ENCODE assay signal across 10 mouse cellular contexts in genomic region chr5:114783405-114784163, GRCm38 (mm10). TPM values are rescaled to one million over a fixed set of nuclear protein-coding genes. Genes with fewer than 3 reads are reported as not detected.
A peak's percentile ranks its signal among the peaks of the same experiment; 100 is the strongest.
DNase-seq lines count a peak whose midpoint lies in the region; ATAC-seq and TF ChIP-seq lines count a peak whose summit lies in the region.
"Had no signal": no experiment of that assay in that cellular context is flagged by ENCODE, and none has a peak within 500 bp of the region (broad histone marks: within the 10 kb centered on the region; RNA-seq: fewer than 3 reads in every experiment).

No protein-coding gene starts in this region.

- peak; percentile 55 for DNase-seq in adrenal gland, adult 2 months
- DNase-seq in adrenal gland, postnatal 4 days (ENCODE audit: low spot score in 2 of 2) = no peak
- DNase-seq in liver, embryonic 14.5 days (ENCODE audit: low read depth in 3 of 3, low spot score in 3 of 3) = peak in 1 of 3 experiments; percentile 60
- DNase-seq in thymus, postnatal 0 days (ENCODE audit: low spot score) = peak; percentile 76
- no peak for DNase-seq in urinary bladder, postnatal 14 days (ENCODE audit: low spot score)
- DNase-seq: right cerebral cortex, postnatal 25 days had no signal

- no peak for ATAC-seq in megakaryocyte, adult 5-6 weeks (ENCODE audit: poor library complexity, severe bottlenecking)
- peak; percentile 11; the same call in 1 of the 2 replicates for ATAC-seq in liver, embryonic 14.5 days (ENCODE audit: insufficient read depth)
- no peak for ATAC-seq in forebrain, embryonic 12.5 days (ENCODE audit: low FRiP score)

- no peak overlapping the region for H3K27ac ChIP-seq in liver, embryonic 14.5 days
- no peak overlapping the region for H3K27ac ChIP-seq in forebrain, embryonic 12.5 days
- H3K27ac ChIP-seq: embryonic facial prominence, embryonic 13.5 days had no signal

- no peak overlapping the region for H3K9ac ChIP-seq in liver, embryonic 14.5 days (replicated peaks)
- no peak overlapping the region for H3K9ac ChIP-seq in forebrain, embryonic 12.5 days
- H3K9ac ChIP-seq: embryonic facial prominence, embryonic 13.5 days had no signal

- WGBS in liver, embryonic 14.5 days (ENCODE audit: insufficient replicate concordance) = 29% methylated on average over 12 of the region's 12 CpGs
- 85% methylated on average over 12 of the region's 12 CpGs for WGBS in forebrain, embryonic 12.5 days

- TF ChIP-seq CTCF in liver, embryonic 14.5 days (IDR thresholded peaks at IDR 0.05; ENCODE audit: low read depth) = no peak

- H3K4me1 ChIP-seq in megakaryocyte, embryonic 14.5 days = peaks cover 81% of the 10 kb centered on the region
- H3K4me1 ChIP-seq in liver, embryonic 14.5 days (replicated peaks; ENCODE audit: control insufficient read depth in 2 of 2, insufficient read depth in 2 of 2, low read length in 1 of 2) = peaks cover 28 to 46% of the 10 kb centered on the region in 2 experiments
- peaks cover 30% of the 10 kb centered on the region for H3K4me1 ChIP-seq in forebrain, embryonic 12.5 days

- H3K4me3 ChIP-seq in megakaryocyte, embryonic 14.5 days (replicated peaks) = peak overlapping the region; percentile 87
- no peak overlapping the region for H3K4me3 ChIP-seq in liver, embryonic 14.5 days (ENCODE audit: insufficient read depth in 1 of 2, low read depth in 2 of 2, low read length in 2 of 2)
- H3K4me3 ChIP-seq in forebrain, embryonic 12.5 days (replicated peaks) = no peak overlapping the region
- H3K4me3 ChIP-seq: embryonic facial prominence, embryonic 13.5 days had no signal

- no peak for TF ChIP-seq EP300 in liver, embryonic 14.5 days (IDR thresholded peaks at IDR 0.05; ENCODE audit: low read depth)

- H3K9me3 ChIP-seq in megakaryocyte, embryonic 14.5 days = no peaks in the 10 kb centered on the region
- no peaks in the 10 kb centered on the region for H3K9me3 ChIP-seq in liver, embryonic 14.5 days (ENCODE audit: control insufficient read depth, low read length)
- H3K9me3 ChIP-seq in forebrain, embryonic 12.5 days = no peaks in the 10 kb centered on the region
- H3K9me3 ChIP-seq: embryonic facial prominence, embryonic 13.5 days had no signal

- no peak overlapping the region for H3K4me2 ChIP-seq in liver, embryonic 14.5 days (ENCODE audit: low read depth)
- no peak overlapping the region for H3K4me2 ChIP-seq in forebrain, embryonic 12.5 days
- H3K4me2 ChIP-seq: embryonic facial prominence, embryonic 13.5 days had no signal

- no peaks in the 10 kb centered on the region for H3K27me3 ChIP-seq in megakaryocyte, embryonic 14.5 days (replicated peaks)
- H3K27me3 ChIP-seq in liver, embryonic 14.5 days (ENCODE audit: control insufficient read depth, insufficient read depth, low read length) = no peaks in the 10 kb centered on the region
- H3K27me3 ChIP-seq in forebrain, embryonic 12.5 days = no peaks in the 10 kb centered on the region
- H3K27me3 ChIP-seq: embryonic facial prominence, embryonic 13.5 days had no signal

- peaks cover 50% of the 10 kb centered on the region for H3K36me3 ChIP-seq in megakaryocyte, embryonic 14.5 days (replicated peaks; ENCODE audit: low read length)
- peaks cover 13% of the 10 kb centered on the region for H3K36me3 ChIP-seq in liver, embryonic 14.5 days (replicated peaks; ENCODE audit: control insufficient read depth, insufficient read depth, low read depth)
- peaks cover 21% of the 10 kb centered on the region for H3K36me3 ChIP-seq in forebrain, embryonic 12.5 days (replicated peaks)

RNA-seq across cellular contexts. Expression of gene Git2, which starts 8.3 kb away (rescaled TPM):
- total RNA-seq in adrenal gland, adult 2 months (2021) = 10 to 100 TPM; 35.5 to 40.9 TPM
- 37.7 and 40.5 TPM in 2 replicates for polyA plus RNA-seq in adrenal gland, adult 2 months (2012; rRNA removed)
- 10 to 100 TPM; 56.2 to 59.5 TPM for total RNA-seq in adrenal gland, postnatal 4 days (2021)
- 48.3 and 136 TPM in 2 replicates for polyA plus RNA-seq in megakaryocyte, embryonic 14.5 days (2012; ENCODE audit: insufficient read depth, low replicate concordance)
- 93.8 and 97.0 TPM in 2 replicates for total RNA-seq in megakaryocyte, adult 5-6 weeks (2015)
- 87.1 and 107 TPM in 2 replicates for total RNA-seq in megakaryocyte, adult 5-6 weeks (2017)
- 12.7 and 13.7 TPM in 2 replicates for polyA plus RNA-seq in liver, embryonic 14.5 days (2012; rRNA removed)
- 12.1 and 12.7 TPM in 2 replicates for polyA plus RNA-seq in liver, embryonic 14.5 days (2014; fragmentation: Nextera tagmentation; extraction: Ambion mirVana)
- 72.3 and 75.1 TPM in 2 replicates for polyA plus RNA-seq in thymus, postnatal 0 days (2015; fragmentation: Nextera tagmentation; extraction: Ambion mirVana)
- polyA plus RNA-seq in forebrain, embryonic 12.5 days (2016; fragmentation: Nextera tagmentation; extraction: Ambion mirVana) = 43.0 and 50.4 TPM in 2 replicates

RNA-seq across cellular contexts. Expression of gene Ankrd13a, which starts 9.1 kb away (rescaled TPM):
- total RNA-seq in adrenal gland, adult 2 months (2021) = 10 to 100 TPM; 78.4 to 92.4 TPM
- 51.1 and 51.8 TPM in 2 replicates for polyA plus RNA-seq in adrenal gland, adult 2 months (2012; rRNA removed)
- 100 to 1,000 TPM; 105 to 111 TPM for total RNA-seq in adrenal gland, postnatal 4 days (2021)
- polyA plus RNA-seq in megakaryocyte, embryonic 14.5 days (2012; ENCODE audit: insufficient read depth, low replicate concordance) = 99.9 and 118 TPM in 2 replicates
- 169 and 170 TPM in 2 replicates for total RNA-seq in megakaryocyte, adult 5-6 weeks (2015)
- total RNA-seq in megakaryocyte, adult 5-6 weeks (2017) = 204 and 225 TPM in 2 replicates
- polyA plus RNA-seq in liver, embryonic 14.5 days (2012; rRNA removed) = 29.9 and 38.6 TPM in 2 replicates
- polyA plus RNA-seq in liver, embryonic 14.5 days (2014; fragmentation: Nextera tagmentation; extraction: Ambion mirVana) = 46.6 and 59.1 TPM in 2 replicates
- polyA plus RNA-seq in thymus, postnatal 0 days (2015; fragmentation: Nextera tagmentation; extraction: Ambion mirVana) = 80.3 and 86.3 TPM in 2 replicates
- 60.4 and 61.1 TPM in 2 replicates for polyA plus RNA-seq in forebrain, embryonic 12.5 days (2016; fragmentation: Nextera tagmentation; extraction: Ambion mirVana)

RNA-seq across cellular contexts. Expression of gene 1500011B03Rik, which starts 39.7 kb away (rescaled TPM):
- 10 to 100 TPM; 23.1 to 36.6 TPM for total RNA-seq in adrenal gland, adult 2 months (2021)
- polyA plus RNA-seq in adrenal gland, adult 2 months (2012; rRNA removed) = 29.7 and 30.6 TPM in 2 replicates
- 10 to 100 TPM; 88.4 to 91.9 TPM for total RNA-seq in adrenal gland, postnatal 4 days (2021)
- polyA plus RNA-seq in megakaryocyte, embryonic 14.5 days (2012; ENCODE audit: insufficient read depth, low replicate concordance) = 24.5 and 89.4 TPM in 2 replicates
- 30.6 and 45.3 TPM in 2 replicates for total RNA-seq in megakaryocyte, adult 5-6 weeks (2015)
- total RNA-seq in megakaryocyte, adult 5-6 weeks (2017) = 19.1 and 24.0 TPM in 2 replicates
- polyA plus RNA-seq in liver, embryonic 14.5 days (2012; rRNA removed) = 15.5 and 17.5 TPM in 2 replicates
- 31.9 and 36.0 TPM in 2 replicates for polyA plus RNA-seq in liver, embryonic 14.5 days (2014; fragmentation: Nextera tagmentation; extraction: Ambion mirVana)
- 119 and 139 TPM in 2 replicates for polyA plus RNA-seq in thymus, postnatal 0 days (2015; fragmentation: Nextera tagmentation; extraction: Ambion mirVana)
- polyA plus RNA-seq in forebrain, embryonic 12.5 days (2016; fragmentation: Nextera tagmentation; extraction: Ambion mirVana) = 160 and 163 TPM in 2 replicates

Comparison
In these comparisons a context has a peak if more than half of its experiments do, and no peak if none do; other contexts are left out.
1. DNase-seq: peak in adrenal gland, adult 2 months (single experiment) and thymus, postnatal 0 days (single experiment); none in adrenal gland, postnatal 4 days (0 of 2) and urinary bladder, postnatal 14 days (single experiment).